Mouse (Mus musculus): ENCODE measurements around the gene Ceacam18. TPM values are rescaled to one million over a fixed set of nuclear protein-coding genes. Genes with fewer than 3 reads are reported as not detected.

The Ceacam18 gene
- polyA plus RNA-seq (2015; fragmentation: Nextera tagmentation; extraction: Ambion mirVana), result not detected in 2 replicates

GRCm38 (mm10) chr7:43634500-43634899, at the start of gene Ceacam18:
Gene Ceacam18 (plus strand): TSS chr7:43634707.
- Histone ChIP-seq H3K4me1 (no peaks in the 10 kb centered on the region), H3K9me3 (replicated peaks) (no peaks in the 10 kb centered on the region), H3K27ac (replicated peaks) (no peak within 1 kb of the TSS), H3K36me3 (no peaks in the 10 kb centered on the region), H3K4me3 (replicated peaks) (no peak within 1 kb of the TSS), H3K9ac (no peak within 1 kb of the TSS), H3K27me3 (no peaks in the 10 kb centered on the region), H3K4me2 (replicated peaks) (no peak within 1 kb of the TSS)
- no peak for ATAC-seq (ENCODE audit: insufficient number of reproducible peaks, low FRiP score, low TSS enrichment, low read depth)
- 64% methylated on average over 6 of the region's 6 CpGs for WGBS

DNA sequence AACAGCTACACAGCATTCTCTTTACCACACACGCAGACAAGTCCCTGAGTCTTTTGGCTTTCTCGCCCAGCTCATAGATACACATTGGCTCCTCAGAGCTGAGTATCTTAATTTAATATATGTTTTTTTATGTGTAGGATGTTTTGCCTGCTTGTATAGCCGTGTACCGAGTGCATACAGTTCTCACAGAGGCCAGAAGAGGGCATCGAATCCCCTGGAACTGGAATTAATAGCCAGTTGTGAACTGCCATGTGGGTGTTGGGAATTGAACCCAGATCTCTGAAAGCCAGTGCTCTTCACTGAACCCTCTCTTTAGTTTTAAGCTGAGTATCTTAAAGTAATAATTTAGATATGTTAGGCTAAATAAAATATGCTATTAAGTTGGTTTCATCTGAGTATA, 49.7 kb upstream of the Ceacam18 start:
- Histone ChIP-seq H3K9me3 (replicated peaks) (no peaks in the 10 kb centered on the region), H3K27ac (replicated peaks) (no peak overlapping the region), H3K4me2 (replicated peaks) (no peak overlapping the region), H3K9ac (no peak overlapping the region), H3K36me3 (peaks cover 60% of the 10 kb centered on the region), H3K4me1 (peaks cover 15% of the 10 kb centered on the region), H3K4me3 (replicated peaks) (no peak overlapping the region), H3K27me3 (no peaks in the 10 kb centered on the region)
- WGBS, result 91% methylated on average over 5 of the region's 5 CpGs
- no peak for ATAC-seq (ENCODE audit: insufficient number of reproducible peaks, low FRiP score, low TSS enrichment, low read depth)

GRCm38 (mm10) chr7:43601884-43602283, 32.6 kb upstream of the Ceacam18 start:
- no peak for ATAC-seq (ENCODE audit: insufficient number of reproducible peaks, low FRiP score, low TSS enrichment, low read depth)
- H3K4me2 ChIP-seq (replicated peaks), result no peak overlapping the region
- no peak overlapping the region for H3K4me3 ChIP-seq (replicated peaks)
- 36% methylated on average over 5 of the region's 5 CpGs for WGBS
- no peak overlapping the region for H3K9ac ChIP-seq
- H3K27ac ChIP-seq (replicated peaks), result no peak overlapping the region
- H3K9me3 ChIP-seq (replicated peaks), result no peaks in the 10 kb centered on the region
- H3K27me3 ChIP-seq, result no peaks in the 10 kb centered on the region
- peaks cover 2% of the 10 kb centered on the region for H3K4me1 ChIP-seq
- no peaks in the 10 kb centered on the region for H3K36me3 ChIP-seq

- 14% methylated on average over 41 of the region's 41 CpGs for WGBS
- Histone ChIP-seq H3K4me2 (replicated peaks) (peak within 1 kb of the TSS; percentile 73), H3K4me1 (peaks cover 8% of the 10 kb centered on the region), H3K9me3 (replicated peaks) (no peaks in the 10 kb centered on the region), H3K27ac (replicated peaks) (no peak within 1 kb of the TSS), H3K36me3 (no peaks in the 10 kb centered on the region), H3K4me3 (replicated peaks) (peak within 1 kb of the TSS; percentile 37), H3K27me3 (peaks cover 10% of the 10 kb centered on the region), H3K9ac (no peak within 1 kb of the TSS; the same call in 1 of the 2 replicates)
- ATAC-seq (ENCODE audit: insufficient number of reproducible peaks, low FRiP score, low TSS enrichment, low read depth), result peak; percentile 73
These were observed 27.4 kb upstream of the Ceacam18 start, which contains the start of gene Zfp819 for GRCm38 (mm10) chr7:43606896-43607742. Gene Zfp819 (plus strand): TSS chr7:43607169.

- no peak overlapping the region for H3K4me3 ChIP-seq (replicated peaks)
- no peak for ATAC-seq (ENCODE audit: insufficient number of reproducible peaks, low FRiP score, low TSS enrichment, low read depth)
- WGBS, result 41% methylated on average over 5 of the region's 5 CpGs
These were observed 26.7 kb upstream of the Ceacam18 start for GRCm38 (mm10) chr7:43607743-43608287.

DNA sequence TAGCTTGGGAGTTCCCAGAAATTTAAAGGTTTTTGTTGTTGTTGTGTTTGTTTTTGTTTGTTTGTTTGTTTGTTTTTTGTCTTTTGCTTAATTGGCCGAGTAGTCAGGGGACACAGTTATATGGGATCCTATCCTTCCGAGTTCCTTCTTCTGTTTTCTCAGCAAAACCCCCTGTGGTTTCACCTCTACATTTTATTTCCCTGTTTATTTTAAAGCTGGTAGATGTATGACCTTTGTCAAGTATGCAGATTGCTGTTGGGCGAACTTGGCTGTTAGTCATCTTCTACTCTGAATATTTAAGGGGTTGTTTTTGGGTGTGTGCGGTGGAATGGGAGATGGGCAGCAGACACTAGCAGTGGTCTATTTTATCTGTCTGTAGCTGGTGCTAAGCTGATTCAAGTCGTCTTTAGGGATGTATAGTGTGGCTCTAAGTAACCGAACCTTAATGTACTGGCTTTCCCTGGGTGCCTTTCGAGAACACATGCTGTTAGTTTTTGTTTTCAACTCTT, 26.1 kb upstream of the Ceacam18 start:
- 76% methylated on average over 7 of the region's 7 CpGs for WGBS
- H3K27ac ChIP-seq (replicated peaks), result no peak overlapping the region

More at GRCm38 (mm10) chr7:43607743-43608287, 26.7 kb upstream of the Ceacam18 start:
- Histone ChIP-seq H3K9me3 (replicated peaks) (no peaks in the 10 kb centered on the region), H3K27me3 (peaks cover 10% of the 10 kb centered on the region), H3K4me2 (replicated peaks) (no peak overlapping the region), H3K36me3 (no peaks in the 10 kb centered on the region), H3K9ac (no peak overlapping the region), H3K4me1 (peaks cover 8% of the 10 kb centered on the region), H3K27ac (replicated peaks) (no peak overlapping the region)

DNA sequence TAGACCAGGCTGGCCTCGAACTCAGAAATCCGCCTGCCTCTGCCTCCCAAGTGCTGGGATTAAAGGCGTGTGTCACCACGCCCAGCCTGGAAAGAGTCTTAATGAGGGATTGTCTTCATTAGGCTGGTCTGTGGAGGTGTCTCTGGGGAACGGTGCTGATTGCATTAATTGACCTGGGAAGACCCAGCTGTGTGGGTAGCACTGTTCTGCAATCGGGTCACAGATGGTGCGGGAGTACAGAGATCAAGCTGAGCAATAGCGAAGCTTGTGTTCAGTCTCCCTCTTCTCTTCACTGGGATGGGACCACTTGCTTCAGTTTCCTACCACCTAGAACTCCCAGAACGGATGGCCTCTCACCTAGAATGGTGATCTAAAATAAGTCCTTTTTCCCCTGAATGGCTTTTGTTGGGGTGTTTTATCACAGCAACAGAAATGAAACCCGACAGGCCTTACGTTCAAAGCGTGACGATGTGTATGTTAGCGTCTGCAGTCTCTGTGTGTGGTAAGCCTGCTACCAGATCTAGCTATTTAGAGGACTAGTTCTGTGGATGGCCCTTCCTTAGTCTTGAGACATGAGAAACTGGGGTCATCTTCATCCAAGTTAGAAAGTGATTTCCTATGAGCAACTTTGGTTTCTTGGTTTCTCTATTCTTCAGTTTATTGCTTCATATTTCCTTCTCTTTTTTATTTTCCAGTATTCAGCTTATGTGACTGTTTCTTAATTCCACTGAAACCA, 20.5 kb upstream of the Ceacam18 start:
- H3K4me1 ChIP-seq, result no peaks in the 10 kb centered on the region
- H3K36me3 ChIP-seq, result no peaks in the 10 kb centered on the region
- no peak for ATAC-seq (ENCODE audit: insufficient number of reproducible peaks, low FRiP score, low TSS enrichment, low read depth)
- H3K4me3 ChIP-seq (replicated peaks), result no peak overlapping the region
- 89% methylated on average over 14 of the region's 14 CpGs for WGBS
- H3K27ac ChIP-seq (replicated peaks), result no peak overlapping the region
- H3K27me3 ChIP-seq, result no peaks in the 10 kb centered on the region
- no peak overlapping the region for H3K9ac ChIP-seq
- no peak overlapping the region for H3K4me2 ChIP-seq (replicated peaks)
- no peaks in the 10 kb centered on the region for H3K9me3 ChIP-seq (replicated peaks)

More for the DNA sequence above, 26.1 kb upstream of the Ceacam18 start:
- H3K9ac ChIP-seq, result no peak overlapping the region
- H3K36me3 ChIP-seq, result no peaks in the 10 kb centered on the region
- no peak overlapping the region for H3K4me2 ChIP-seq (replicated peaks)
- no peaks in the 10 kb centered on the region for H3K9me3 ChIP-seq (replicated peaks)
- ATAC-seq (ENCODE audit: insufficient number of reproducible peaks, low FRiP score, low TSS enrichment, low read depth), result no peak
- H3K4me3 ChIP-seq (replicated peaks), result no peak overlapping the region
- peaks cover 8% of the 10 kb centered on the region for H3K4me1 ChIP-seq
- peaks cover 10% of the 10 kb centered on the region for H3K27me3 ChIP-seq

DNA sequence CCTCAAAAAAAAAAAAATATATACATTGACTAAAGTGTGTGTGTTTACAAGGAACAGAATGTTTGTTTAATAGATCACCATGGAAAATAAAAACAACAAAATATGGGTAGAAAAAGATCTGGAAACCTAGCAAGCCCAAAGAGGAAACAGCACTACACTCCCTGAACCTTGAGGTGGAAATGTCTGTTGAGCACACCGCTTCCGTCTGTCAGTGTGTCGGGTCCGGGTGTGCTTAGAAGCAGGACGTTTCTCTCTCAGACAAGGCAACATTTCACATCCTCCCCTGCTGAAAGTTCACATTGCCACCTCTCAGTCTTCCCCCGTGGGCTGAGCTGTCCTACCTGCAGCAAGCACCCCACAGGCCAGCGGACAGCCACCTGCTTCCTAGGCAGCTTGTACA, 11.6 kb upstream of the Ceacam18 start:
- no peaks in the 10 kb centered on the region for H3K36me3 ChIP-seq
- ATAC-seq (ENCODE audit: insufficient number of reproducible peaks, low FRiP score, low TSS enrichment, low read depth), result no peak
- WGBS, result 76% methylated on average over 7 of the region's 7 CpGs
- H3K9ac ChIP-seq, result no peak overlapping the region
- H3K4me2 ChIP-seq (replicated peaks), result no peak overlapping the region
- H3K27me3 ChIP-seq, result no peaks in the 10 kb centered on the region
- no peak overlapping the region for H3K27ac ChIP-seq (replicated peaks)
- H3K4me3 ChIP-seq (replicated peaks), result no peak overlapping the region
- no peaks in the 10 kb centered on the region for H3K9me3 ChIP-seq (replicated peaks)
- H3K4me1 ChIP-seq, result no peaks in the 10 kb centered on the region

- Histone ChIP-seq H3K9ac (no peak overlapping the region), H3K4me3 (replicated peaks) (no peak overlapping the region), H3K9me3 (replicated peaks) (no peaks in the 10 kb centered on the region), H3K27ac (replicated peaks) (no peak overlapping the region), H3K4me1 (no peaks in the 10 kb centered on the region), H3K4me2 (replicated peaks) (no peak overlapping the region; the same call in 1 of the 2 replicates), H3K27me3 (no peaks in the 10 kb centered on the region), H3K36me3 (no peaks in the 10 kb centered on the region)
- ATAC-seq (ENCODE audit: insufficient number of reproducible peaks, low FRiP score, low TSS enrichment, low read depth), result no peak
- WGBS, result 15% methylated on average over 10 of the region's 10 CpGs
These were observed 10.7 kb upstream of the Ceacam18 start for GRCm38 (mm10) chr7:43623819-43624218.

GRCm38 (mm10) chr7:43625065-43625464, 9.4 kb upstream of the Ceacam18 start:
- ATAC-seq (ENCODE audit: insufficient number of reproducible peaks, low FRiP score, low TSS enrichment, low read depth), result no peak

More at GRCm38 (mm10) chr7:43625065-43625464, 9.4 kb upstream of the Ceacam18 start:
- 43% methylated on average over 3 of the region's 3 CpGs for WGBS
- Histone ChIP-seq H3K9ac (no peak overlapping the region), H3K9me3 (replicated peaks) (no peaks in the 10 kb centered on the region), H3K27ac (replicated peaks) (no peak overlapping the region), H3K27me3 (no peaks in the 10 kb centered on the region), H3K4me3 (replicated peaks) (no peak overlapping the region), H3K36me3 (no peaks in the 10 kb centered on the region), H3K4me2 (replicated peaks) (no peak overlapping the region), H3K4me1 (no peaks in the 10 kb centered on the region)
